Mouse (Mus musculus) skeletal muscle tissue, adult 2 months (tissue): ENCODE results near the gene Kcne2.

ENCODE experiments used
- DNase-seq: peaks from one replicate; pipeline ENCODE4 v3.0.0-alpha.2; 2012; ENCODE audit warnings: low read depth, low spot score

The Kcne2 gene

DNA sequence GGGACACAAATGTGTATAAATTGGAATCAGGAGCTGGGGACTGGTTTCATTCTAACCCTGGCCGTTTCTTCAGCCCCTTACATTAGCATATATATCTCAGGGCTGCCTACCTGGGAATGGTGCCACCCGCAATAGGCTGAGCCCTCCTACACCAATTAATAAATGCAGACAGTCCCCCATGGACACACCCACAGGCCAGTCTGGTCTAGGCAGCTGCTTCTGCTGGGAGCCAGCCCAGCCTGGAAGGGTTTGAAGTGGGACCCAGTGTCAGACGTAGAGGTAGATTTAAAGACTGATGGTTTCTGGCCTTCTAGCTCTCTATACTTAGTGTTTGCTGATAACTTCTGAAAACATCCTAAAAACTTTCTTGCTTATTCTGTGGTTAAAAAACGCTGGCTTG, 16.9 kb downstream of the Kcne2 start:
- DNase-seq, result no peak

DNA sequence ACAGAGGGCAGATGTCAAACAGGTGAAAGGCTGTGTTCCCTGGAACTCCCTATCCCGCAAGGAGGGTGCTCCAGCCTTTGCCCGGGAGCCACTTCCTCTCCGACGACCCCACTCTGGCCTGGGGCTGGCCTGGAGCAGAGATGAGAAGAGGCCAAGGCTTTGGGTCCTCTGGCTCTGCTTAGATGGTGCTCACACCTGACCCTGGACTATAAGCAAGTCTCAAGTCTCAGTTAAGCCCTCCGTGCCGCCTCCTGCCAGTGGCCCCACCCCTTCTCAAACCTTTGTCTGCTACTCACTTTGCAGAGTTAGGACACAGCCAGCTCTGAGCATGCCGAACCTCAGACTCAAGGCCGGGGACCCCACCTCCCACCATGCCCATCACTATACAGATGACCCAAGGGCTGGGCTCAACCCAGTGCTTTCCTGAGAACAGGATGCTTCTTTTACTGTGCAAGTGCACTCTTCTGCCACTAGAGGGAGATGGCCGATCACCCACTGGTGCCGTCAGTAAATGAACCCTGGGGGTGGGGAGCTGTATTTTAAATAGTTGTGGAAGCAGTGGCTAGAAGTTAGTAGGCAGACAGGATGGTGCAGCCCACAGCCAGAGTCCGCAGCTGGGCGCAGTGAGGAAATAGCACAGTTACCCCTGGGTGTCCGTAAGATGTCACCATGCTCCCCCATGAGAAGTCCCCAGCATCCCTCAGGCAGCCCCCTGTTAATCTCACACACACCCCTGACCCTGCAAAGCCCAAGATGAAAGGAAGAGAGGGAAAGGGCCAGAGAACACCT, 22.0 kb downstream of the Kcne2 start:
- DNase-seq, result peak; percentile 29

DNA sequence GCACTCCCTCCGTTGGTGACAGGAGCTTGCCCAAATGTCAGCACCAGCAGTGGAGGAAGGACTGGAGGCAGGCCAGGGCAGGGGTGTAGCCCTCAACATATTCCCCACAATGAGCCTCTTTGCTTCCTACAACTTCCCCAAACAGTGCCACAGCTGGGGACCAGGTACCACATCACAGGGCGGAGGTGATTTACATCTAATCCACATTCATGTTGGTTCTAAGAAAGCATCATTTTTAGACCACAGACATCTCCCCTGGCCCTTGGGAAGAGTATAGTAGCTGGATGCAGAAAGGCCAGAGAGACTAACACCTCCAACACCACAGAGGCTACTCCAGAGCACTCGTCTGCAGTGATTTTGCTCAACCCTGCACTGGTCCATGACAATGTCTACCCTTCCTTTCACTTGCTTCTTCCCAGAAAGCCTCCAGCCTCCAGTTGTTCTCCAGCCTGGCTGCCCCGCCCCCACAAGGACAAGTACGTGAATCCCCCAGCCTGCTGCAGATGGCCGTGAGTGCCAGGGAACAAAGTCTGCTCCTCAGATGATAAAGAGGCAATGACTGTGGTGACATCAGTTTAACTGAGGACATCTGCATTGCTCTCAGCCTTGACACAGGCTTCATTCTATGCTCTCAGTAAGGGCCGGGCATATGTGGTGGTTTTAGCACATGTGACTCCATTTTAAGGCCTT, 24.0 kb downstream of the Kcne2 start:
- no peak for DNase-seq

DNA sequence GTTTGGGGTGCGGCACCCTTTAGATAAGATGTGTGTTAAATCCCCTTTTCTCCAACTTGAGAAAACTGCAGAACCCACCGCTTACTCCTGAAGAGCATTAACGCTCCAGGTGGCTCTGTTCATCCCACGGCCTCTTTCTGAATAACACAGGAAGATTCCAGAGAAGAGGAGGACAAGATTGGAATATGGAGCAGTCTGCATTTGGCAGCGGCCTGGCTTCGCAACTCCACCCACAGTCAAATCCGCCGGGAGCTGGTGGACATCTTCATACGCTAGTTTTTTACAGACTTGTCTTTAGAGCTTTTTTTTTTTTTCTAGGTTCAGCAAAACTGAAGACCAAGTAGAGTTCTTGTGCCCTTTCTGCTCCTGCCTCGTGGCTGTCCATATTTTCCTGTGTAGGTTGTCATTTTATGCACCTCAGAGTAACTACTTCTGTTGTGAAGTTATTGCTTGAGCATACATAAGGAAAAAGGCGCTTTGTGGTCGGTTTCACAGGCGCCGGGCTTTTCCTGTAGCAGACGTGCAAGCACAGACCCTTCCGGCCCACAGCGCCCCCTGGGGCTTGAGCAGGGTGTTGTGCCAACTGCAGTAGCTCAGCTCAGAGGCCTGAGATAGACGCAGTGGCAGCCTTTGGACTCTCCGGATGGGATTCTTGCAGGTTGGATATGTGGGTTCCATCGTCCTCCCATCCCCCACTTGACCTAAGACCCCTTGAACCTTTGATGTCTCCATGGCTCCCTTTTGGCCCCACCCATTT, 27.3 kb downstream of the Kcne2 start:
- no peak for DNase-seq

DNA sequence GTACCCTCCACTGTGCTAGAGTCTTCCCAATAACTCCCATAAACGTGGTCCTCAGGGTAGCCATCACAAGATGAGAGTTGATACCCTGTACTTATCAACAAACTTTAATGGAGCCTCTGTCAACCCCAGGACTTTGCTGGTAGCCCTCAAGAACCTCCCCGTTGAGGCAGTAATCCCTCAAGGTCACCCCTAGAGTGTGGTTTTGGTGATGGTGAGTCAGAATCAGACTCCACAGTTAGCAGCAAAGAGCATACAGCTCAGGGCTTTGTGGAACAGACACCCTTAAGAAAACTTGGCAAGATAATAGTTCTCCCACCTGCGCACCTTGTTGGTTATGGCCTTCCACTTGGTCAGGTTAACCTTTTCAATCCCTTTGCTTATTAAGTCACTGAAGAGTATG, 28.2 kb downstream of the Kcne2 start:
- no peak for DNase-seq

DNA sequence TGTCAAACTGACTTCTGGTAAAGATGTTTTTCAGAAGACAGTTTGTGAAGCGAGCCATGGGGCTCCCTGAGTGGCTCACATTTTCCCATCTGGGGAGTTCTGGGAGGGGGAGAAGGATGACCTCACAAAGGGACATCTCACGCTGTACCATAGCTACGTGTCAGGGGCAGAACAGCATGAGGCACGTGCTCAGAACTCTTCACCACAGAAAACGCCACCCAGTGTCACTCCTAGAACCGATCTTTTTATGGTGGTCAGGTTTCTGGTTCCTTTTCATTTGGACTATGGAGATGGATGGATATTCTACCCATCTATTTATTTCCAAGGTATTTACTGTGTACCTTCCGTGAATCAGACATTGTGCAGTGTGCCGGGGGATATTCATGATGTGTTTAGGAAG, 29.2 kb downstream of the Kcne2 start, which contains the start of gene Fam243:
TSS of gene Fam243 (minus strand) at position 101 of the 400 bp plus-strand sequence.
- no peak for DNase-seq

DNA sequence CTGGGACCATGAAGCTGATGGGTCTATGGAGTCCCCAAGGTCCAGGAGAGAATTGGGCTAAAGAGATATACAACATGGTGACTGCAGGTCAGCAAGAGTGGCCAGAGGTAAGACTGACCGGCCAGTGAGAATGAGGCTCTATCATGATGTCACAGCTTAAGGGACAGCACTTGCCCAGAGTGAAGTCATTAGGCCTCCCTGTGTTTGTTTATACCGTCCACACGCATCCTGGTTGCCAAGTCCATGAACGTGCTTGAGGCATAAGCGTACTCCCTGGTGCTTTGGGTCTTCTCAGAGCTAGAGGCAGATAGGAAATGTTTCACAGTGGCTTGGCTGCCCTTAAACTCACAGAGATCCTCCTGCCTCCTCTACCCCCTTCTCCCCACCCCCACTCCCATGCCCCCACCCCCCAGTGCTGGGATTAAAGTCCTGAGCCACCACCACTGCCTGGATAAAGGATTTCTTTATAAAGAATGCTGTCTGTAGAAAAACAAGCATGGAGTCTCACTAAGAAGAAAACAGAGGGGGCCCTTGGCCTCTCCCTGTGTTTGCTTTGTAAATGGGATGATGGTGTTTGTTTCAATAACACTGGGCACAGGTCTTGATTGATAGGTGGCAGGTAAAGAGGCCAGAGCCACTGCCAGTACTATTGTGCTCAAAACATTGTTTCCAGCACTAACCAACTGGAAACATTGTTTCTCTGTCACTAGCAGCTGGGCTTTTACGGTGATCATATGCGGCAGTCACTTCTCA, 32.3 kb downstream of the Kcne2 start:
- DNase-seq, result no peak

DNA sequence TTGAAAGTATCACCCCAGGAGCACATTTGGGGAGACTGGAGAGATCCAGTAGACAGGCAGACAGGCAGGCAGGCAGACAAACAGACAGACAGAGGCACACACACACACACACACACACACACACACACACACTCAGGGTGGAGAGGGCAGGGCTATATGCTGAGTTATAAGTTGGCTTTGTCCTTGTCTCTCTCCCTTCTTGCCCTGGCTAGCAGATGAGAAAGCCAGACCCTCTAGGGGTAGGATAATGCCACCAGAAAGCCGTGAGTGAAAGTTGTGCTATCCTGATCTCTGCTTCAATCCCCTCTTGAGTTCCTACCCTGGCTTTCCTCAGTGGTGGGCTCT, 32.8 kb downstream of the Kcne2 start:
- DNase-seq, result no peak

DNA sequence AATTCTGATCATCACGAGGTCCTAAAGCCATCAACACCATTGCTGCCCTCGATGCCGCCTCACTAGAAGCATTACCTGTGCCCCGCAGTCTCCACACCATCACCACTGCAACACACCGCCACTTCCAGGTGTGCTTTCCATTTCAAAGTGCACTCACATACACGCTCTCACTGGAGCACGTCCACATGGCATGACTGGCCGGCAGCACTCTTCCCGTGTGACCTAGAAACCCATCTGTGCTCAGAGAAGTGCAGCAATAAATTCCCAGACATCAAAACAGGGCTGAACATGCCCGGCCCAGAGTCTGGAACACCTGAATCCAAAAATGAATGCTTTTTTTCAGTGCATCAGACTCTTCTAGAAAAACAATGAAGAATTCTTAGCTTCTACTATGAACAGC, 35.7 kb downstream of the Kcne2 start:
- no peak for DNase-seq

DNA sequence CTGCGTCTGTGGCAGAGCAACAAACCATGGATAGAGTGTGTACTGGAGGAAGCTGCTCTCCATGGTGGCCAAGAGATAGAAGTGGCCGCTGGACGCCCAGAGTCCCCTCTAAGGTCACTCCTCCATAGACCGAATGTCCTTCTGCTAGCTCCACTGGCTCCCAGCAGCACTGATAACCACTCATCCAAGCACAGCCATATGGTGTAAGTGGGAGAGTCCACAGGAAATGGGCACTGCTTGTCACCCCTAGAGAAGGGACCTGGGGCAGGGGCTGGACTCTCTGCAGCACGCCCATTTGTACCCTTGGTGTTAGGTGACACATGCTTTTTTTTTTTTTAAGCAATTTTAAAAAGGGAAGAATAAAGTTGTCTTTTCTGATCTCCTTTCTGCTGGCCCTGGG, 38.8 kb downstream of the Kcne2 start:
- no peak for DNase-seq

DNA sequence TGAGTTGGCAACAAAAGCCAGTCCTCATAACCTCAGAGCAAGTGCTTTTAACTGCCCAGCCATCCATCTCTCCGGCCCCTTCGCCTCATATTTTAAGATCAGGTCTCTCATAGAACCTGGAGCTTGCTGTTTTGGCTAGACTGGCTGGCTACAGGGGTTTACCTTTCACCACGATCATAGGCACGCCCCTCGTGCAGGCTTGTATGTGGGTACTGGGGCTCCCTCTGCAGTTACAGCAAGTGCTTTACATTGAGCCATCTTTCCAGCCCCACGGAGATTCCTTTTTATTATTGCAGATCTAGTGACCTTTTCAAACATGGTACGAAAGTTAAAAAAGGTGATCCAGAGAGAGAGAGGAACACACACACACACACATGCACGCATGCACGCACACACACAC, 42.4 kb downstream of the Kcne2 start:
- no peak for DNase-seq

DNA sequence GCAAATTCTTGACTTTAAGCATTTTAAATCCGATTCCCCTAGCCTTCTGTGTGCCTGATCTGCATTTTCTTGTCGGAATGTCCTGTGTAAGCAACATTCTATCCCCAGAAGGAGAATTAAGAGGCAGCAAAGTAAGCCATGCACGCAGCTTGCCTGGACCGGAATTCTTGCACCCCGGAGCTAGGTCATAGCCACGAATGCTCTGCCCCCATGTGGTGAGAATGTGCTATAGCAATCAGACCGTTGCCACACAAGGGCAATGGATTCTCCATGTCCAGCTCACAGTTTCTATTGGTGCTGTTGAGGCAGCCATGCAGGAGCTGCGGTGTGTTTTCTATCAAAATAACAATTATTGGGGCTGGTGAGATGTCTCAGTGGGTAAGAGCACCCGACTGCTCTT, 44.1 kb downstream of the Kcne2 start:
- DNase-seq, result peak; percentile 61

DNA sequence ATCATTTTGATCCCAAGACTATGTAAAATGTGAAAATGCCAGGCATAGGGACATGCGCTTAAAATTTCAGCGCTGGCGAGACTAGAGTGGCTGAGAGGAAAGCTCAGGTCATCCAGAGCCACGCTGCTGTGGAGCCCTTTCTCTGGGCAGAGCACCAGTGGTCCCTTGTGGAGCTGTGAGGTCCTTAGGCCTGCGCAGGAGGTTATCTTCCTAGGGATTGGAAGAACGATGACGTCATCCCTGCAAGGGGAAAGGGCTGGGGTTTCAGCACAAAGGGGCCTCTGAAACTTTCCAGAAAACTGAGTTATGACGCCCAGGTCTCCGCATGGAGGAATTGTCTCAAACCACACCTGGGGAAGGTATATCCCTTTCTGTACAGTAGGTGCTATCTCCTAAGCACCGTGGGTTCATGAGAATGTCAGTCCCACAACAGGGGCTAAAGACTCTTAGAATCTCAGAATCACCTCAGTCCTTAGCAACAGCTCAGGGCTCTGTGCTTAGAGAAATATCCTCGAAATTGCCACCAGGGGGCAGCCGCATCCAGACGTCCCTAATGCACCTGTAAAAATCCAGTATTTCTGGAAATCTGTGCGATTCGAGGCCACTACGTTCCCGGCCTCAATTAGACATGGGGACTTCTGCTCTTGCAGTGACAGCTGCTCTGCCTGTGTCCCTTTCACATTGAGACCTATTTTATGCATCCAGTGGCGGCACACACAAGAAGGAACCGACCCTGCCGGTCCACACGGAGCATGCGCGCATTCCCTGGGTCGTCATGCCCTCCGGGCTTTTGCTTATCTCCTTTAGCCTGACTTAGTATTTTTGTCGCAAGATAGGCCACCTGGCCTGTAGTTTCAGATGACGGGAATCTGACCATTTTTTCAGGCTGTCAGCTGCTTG, 48.7 kb downstream of the Kcne2 start:
- DNase-seq, result peak; percentile 25

DNA sequence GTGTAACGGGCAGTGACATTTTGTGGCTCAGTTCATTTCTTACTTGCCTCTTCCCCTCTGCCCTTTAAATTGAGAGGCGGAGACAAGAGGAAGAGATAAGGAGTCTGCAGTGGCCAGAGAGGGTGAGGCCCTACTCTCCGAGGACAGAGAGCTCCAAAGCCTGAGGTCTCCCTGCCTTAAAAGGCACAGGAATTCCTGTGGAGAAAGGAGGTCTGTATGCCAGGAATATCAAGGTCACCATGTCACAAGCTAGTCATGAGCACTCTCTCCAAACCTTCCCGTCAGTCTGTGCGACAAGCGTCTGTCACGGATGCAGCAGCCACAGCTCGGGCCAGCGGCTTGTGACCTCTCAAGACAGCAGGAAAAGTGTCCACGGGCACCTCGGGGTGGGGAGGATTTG, 53.0 kb downstream of the Kcne2 start:
- DNase-seq, result no peak

DNA sequence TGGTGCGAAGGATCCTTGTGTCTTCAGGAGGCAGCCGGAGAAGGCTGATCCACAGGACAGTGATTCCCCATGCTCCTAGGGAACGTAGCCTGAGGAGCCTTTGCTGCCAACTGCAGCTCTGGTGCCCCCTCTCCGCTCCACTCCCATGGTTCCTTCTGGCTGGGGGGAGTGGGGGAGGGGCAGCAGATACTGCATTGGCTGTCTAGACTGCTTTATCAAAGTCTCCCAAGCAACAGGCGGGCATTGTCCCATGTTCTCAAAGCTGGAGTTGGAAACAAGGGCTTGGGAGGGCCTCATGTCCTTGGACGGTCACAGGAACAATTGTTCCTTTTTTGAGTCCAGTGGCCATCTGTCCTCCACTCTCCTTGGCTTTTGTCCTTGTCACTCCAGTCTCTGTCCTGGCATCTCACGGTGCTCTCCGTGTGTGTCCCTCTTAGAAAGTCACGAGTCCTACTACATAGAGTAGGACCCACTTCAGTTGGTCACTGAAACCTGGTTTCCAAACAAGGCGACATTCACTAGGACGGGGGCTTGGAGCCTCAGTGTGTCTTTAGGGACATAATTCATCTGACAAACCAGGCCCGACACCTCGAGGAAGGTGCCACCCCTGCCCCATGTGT, 54.2 kb downstream of the Kcne2 start:
- no peak for DNase-seq
